Mouse (Mus musculus): ENCODE results near the gene Wdr19. TPM values are rescaled to one million over a fixed set of nuclear protein-coding genes. Genes with fewer than 3 reads are reported as not detected.
"Not testable (repeated sequence)": the region's sequence is repeated elsewhere in the genome, so short reads cannot be mapped to it uniquely, and the experiment has no call there.

Wdr19 gene
- polyA plus RNA-seq, 1 experiment from 2014 or later, result 2.9 TPM

DNA sequence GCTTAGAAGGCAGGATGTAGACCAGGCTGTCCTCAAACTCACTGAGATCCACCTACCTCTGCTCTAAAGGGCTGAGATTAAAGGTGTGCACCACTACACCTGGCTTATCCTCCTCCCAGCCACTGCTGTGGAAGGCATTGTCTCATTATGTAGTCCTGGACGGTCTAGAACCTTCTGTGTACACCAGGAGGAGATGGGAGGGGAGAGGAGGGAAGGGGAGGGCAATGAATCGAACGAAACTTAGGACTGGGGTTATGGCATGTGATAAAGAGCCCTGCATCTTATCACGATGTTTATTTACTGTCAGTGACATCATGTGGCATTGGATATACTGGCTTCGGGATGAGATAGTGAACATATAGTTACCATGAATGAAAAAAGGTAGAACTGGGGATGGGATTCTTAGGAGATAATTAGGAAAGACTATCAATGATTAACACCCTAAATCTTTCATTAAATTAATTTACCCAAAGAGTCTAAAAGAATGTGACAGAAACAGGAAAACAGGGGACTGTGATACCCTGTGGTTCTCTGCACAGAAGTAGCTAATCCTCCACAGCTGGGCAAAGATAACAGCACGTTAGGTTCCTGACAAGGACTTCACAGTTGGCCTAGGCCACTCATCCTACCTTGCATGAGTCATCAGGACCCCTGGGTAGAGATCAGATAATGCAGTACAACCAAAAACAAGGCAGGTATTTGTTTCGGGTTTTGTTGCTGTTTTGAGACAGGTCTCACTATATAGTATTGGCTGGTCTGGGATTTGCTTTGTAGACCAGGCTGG lies 98.9 kb downstream of the Wdr19 start:
- DNase-seq (ENCODE audit: low spot score), result no peak

- DNase-seq (ENCODE audit: low spot score), result not testable (repeated sequence)
These were observed 100.1 kb downstream of the Wdr19 start for GRCm38 (mm10) chr5:65299623-65300022.

GRCm38 (mm10) chr5:65300121-65300520 lies 100.6 kb downstream of the Wdr19 start:
- no peak for DNase-seq (ENCODE audit: low spot score)

DNA sequence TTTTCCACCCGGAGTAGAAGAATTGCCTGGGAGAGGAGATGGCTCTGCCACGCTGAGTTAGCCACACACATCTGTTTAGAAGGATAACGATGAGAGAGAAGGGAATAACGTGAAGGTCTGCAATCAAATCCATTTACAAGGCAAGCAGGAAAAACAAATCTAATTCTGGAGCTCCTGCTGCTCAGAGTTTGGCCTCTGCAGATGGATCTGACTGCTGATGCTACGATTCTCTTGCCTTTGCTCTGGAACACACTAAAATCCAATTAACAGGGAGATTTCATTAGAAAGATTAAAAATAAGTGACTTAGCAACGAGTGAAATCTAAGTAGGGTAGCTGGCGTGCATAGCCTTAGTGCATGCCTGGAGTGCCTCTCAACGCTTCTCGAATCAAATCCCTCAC lies 106.0 kb downstream of the Wdr19 start:
- DNase-seq (ENCODE audit: low spot score), result no peak

DNA sequence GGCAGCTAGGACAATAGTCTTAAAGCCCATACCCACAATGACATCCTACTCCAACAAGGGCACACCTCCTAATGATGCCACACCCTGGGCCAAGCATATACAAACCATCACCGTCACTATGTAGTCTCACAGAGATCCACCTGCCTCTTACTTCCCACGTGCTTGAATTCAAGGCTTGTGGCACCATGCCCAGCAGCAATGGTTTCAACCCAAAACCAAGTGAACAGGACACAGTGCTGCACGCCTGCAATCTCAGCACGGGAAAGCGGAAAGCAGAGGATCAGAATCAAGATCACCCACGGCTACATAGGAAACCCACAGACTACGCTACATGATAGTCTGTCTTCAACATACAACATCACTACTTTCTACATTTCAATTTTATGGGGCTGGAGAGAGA lies 108.7 kb downstream of the Wdr19 start:
- DNase-seq (ENCODE audit: low spot score), result no peak

DNA sequence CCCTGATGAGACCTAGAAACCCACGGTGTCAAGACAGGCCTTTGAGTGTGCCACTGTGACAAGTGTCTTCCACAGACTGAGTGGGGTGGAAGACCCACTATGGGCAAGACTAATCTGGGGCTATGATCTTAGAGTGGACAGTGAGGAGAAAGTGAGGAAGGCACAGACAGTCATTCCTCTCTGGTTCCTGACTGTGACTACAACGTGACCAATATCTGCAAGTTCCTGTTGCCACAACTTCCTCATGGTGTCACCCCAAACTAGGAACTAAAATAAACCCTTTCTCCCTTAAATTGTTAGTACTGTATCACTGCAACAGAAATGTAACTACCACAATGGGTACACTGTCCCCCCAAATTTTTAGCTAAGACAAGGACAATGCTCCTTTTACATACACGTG lies 109.4 kb downstream of the Wdr19 start:
- DNase-seq (ENCODE audit: low spot score), result no peak

Other genes starting within 250 kb of the Wdr19 start
- gene Tlr6, start 239.6 kb upstream of the Wdr19 start, polyA plus RNA-seq (2015; fragmentation: Nextera tagmentation; extraction: Ambion mirVana), result 1.0 and 1.1 TPM in 2 replicates
- gene Fam114a1, start 229.6 kb upstream of the Wdr19 start, polyA plus RNA-seq (2015; fragmentation: Nextera tagmentation; extraction: Ambion mirVana), result 9.5 and 10.3 TPM in 2 replicates
- 8.5 and 11.4 TPM in 2 replicates for gene Tmem156, start 107.6 kb upstream of the Wdr19 start, polyA plus RNA-seq (2015; fragmentation: Nextera tagmentation; extraction: Ambion mirVana)
- gene Klhl5, start 92.2 kb upstream of the Wdr19 start, polyA plus RNA-seq (2015; fragmentation: Nextera tagmentation; extraction: Ambion mirVana), result 9.6 and 10.1 TPM in 2 replicates
- 106 and 119 TPM in 2 replicates for gene Rfc1, start 136.0 kb downstream of the Wdr19 start, polyA plus RNA-seq (2015; fragmentation: Nextera tagmentation; extraction: Ambion mirVana)
- gene Klb, start 148.6 kb downstream of the Wdr19 start, polyA plus RNA-seq (2015; fragmentation: Nextera tagmentation; extraction: Ambion mirVana), result 0.13 TPM in 1 of 2 replicates, not detected in the other
- 1,355 and 1,379 TPM in 2 replicates for gene Rpl9, start 191.7 kb downstream of the Wdr19 start, polyA plus RNA-seq (2015; fragmentation: Nextera tagmentation; extraction: Ambion mirVana)
- 69.5 and 74.3 TPM in 2 replicates for gene Lias, start 191.8 kb downstream of the Wdr19 start, polyA plus RNA-seq (2015; fragmentation: Nextera tagmentation; extraction: Ambion mirVana)
- 57.7 and 58.2 TPM in 2 replicates for gene Ugdh, start 236.3 kb downstream of the Wdr19 start, polyA plus RNA-seq (2015; fragmentation: Nextera tagmentation; extraction: Ambion mirVana)